Mouse (Mus musculus) cortical plate, adult 2 months (tissue): ENCODE measurements around the gene Rora.

ENCODE experiments used
- CTCF ChIP-seq: fragments of 200-500 bp; IDR thresholded peaks from 2 replicates; pipeline ENCODE4 v1.5.1; 2011; ENCODE audit warnings: mild to moderate bottlenecking, control low read depth, low read length; ENCODE audit not compliant: insufficient read depth; ENCODE audit errors: extremely low read depth
- POLR2A ChIP-seq: fragments of 200-500 bp; IDR thresholded peaks from 2 replicates; pipeline ENCODE4 v1.6.1; 2011; ENCODE audit warnings: mild to moderate bottlenecking, low read length, control low read depth; ENCODE audit not compliant: insufficient read depth; ENCODE audit errors: extremely low read depth

GRCm38 (mm10) chr9:68756976-68757375, 103.4 kb downstream of the Rora start:
- TF ChIP-seq POLR2A (no peak), CTCF (no peak)
